Mouse (Mus musculus): ENCODE measurements around the gene Pcnx. TPM values are rescaled to one million over a fixed set of nuclear protein-coding genes. Genes with fewer than 3 reads are reported as not detected.

Pcnx gene
- polyA plus RNA-seq (2014; fragmentation: Nextera tagmentation; extraction: Ambion mirVana) = 9.6 and 16.2 TPM in 2 replicates

DNA sequence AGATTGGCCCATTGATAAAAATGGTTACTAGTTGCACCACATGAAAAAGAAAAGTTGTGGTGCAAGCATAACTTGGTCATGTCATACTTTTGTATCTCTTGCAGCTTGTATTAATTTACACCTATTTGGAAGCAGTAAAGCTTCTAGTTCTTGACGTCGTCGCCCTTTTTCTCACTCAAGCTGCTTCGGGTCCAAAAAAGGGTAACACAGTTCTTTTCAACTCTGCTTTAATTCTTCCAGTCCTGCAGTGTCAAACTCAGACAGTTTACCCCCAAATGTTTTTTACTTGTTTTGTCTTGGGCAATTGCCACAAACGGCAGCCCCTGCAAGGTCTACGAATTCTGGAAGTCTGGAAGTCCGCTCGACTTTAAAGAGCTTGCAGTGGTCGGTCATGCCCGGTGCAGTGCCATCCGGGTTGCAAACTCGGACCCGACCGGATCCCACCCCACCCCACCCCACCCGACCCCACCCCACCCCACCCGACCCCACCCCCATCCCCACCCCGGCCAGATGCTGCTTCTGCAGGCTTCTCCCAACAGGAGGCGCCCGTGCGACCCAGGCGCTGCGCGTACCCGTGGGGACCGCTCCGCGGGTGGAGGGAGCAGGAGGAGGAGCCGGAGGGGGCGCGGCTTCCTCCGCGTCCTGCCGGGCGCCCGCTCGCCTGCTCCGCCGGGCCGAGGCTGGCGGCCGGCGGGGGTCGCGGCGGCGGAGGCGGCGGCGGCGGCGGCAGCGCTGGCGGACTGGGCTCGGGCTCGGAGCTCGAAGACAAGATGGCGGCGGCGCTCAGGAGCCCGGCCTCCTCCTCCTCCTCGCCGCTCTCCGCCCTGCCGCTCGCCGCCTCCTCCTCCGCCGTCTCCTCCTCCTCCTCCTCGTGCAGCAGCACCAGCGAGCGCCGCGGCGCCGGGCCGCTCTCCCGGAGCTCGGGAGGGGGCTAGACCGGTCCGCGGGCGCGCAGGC lies at the start of gene Pcnx:
Pcnx (plus strand) TSS at position 673 of the 957 bp plus-strand sequence.
- Histone ChIP-seq H3K9ac (ENCODE audit: low read length) (peak within 1 kb of the TSS; percentile 96), H3K4me3 (ENCODE audit: low read depth, low read length) (peak within 1 kb of the TSS; percentile 95), H3K27me3 (replicated peaks; ENCODE audit: control insufficient read depth, insufficient read depth, low read length) (no peaks in the 10 kb centered on the region), H3K4me2 (ENCODE audit: low read length) (peak within 1 kb of the TSS; percentile 64), H3K4me1 (ENCODE audit: control insufficient read depth, insufficient read depth, low read length) (peaks cover 21% of the 10 kb centered on the region), H3K36me3 (ENCODE audit: control insufficient read depth, insufficient read depth, low read length) (no peaks in the 10 kb centered on the region), H3K27ac (ENCODE audit: low read depth, low read length) (peak within 1 kb of the TSS; percentile 95), H3K9me3 (replicated peaks; ENCODE audit: control insufficient read depth, low read length) (no peaks in the 10 kb centered on the region)
- ATAC-seq = peak; percentile 87
- peak; percentile 92 for DNase-seq (ENCODE audit: low spot score)
- WGBS = 2% methylated on average over 37 of the region's 83 CpGs

DNA sequence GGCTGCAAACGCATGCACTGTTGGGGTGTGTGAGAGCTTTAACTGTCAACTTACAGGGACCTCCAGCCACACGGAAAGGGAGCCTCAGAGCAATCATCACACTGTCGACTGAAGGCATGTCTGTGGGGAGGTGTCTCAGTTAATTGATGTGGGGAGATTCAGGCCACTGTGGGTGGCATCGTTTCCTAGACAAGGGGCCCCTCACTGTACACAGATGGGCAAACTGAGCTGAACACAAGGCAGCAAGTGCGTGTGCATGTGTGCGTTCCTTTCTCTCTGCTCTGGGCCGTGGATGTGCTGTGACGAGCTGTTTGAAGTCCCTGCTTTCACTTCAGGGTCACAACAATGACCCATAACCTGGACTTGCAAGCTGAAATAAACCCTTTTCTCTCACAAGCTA lies 49.4 kb upstream of the Pcnx start:
- no peak overlapping the region for H3K27ac ChIP-seq (ENCODE audit: low read depth, low read length)
- no peak overlapping the region for H3K4me2 ChIP-seq (ENCODE audit: low read length)
- H3K27me3 ChIP-seq (replicated peaks; ENCODE audit: control insufficient read depth, insufficient read depth, low read length) = no peaks in the 10 kb centered on the region
- DNase-seq (ENCODE audit: low spot score) (peak; percentile 15), ATAC-seq (no peak)
- H3K36me3 ChIP-seq (ENCODE audit: control insufficient read depth, insufficient read depth, low read length) = no peaks in the 10 kb centered on the region
- H3K4me3 ChIP-seq (ENCODE audit: low read depth, low read length) = no peak overlapping the region
- WGBS = 20% methylated on average over 8 of the region's 8 CpGs
- peaks cover 9% of the 10 kb centered on the region for H3K4me1 ChIP-seq (ENCODE audit: control insufficient read depth, insufficient read depth, low read length)
- no peaks in the 10 kb centered on the region for H3K9me3 ChIP-seq (replicated peaks; ENCODE audit: control insufficient read depth, low read length)
- no peak overlapping the region for H3K9ac ChIP-seq (ENCODE audit: low read length)

DNA sequence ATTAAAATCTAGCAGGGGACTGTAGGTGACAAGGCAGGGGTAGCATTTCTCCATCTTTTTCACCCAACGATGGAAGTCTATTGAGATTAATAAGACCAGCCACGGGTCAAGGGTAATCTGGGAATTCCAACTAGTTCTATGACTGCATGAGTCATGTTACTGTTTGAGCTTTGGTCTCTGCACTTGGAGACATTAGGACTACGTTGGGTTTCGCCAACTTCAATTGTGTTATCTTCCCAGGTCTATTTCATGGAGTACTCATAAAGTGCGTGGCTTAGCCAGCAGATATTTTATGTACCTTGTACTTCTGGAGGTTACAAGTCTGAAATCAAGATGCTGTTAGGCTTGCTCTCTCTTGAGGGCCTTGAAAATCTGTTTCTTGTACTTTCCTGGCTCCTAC lies 45.1 kb upstream of the Pcnx start:
- DNase-seq (ENCODE audit: low spot score) (no peak), ATAC-seq (no peak)
- H3K4me3 ChIP-seq (ENCODE audit: low read depth, low read length) = no peak overlapping the region
- no peak overlapping the region for H3K4me2 ChIP-seq (ENCODE audit: low read length)
- no peaks in the 10 kb centered on the region for H3K27me3 ChIP-seq (replicated peaks; ENCODE audit: control insufficient read depth, insufficient read depth, low read length)
- peaks cover 4% of the 10 kb centered on the region; the same call in 1 of the 2 replicates for H3K4me1 ChIP-seq (ENCODE audit: control insufficient read depth, insufficient read depth, low read length)
- WGBS = 95% methylated on average over 5 of the region's 5 CpGs
- no peak overlapping the region for H3K9ac ChIP-seq (ENCODE audit: low read length)
- no peaks in the 10 kb centered on the region for H3K36me3 ChIP-seq (ENCODE audit: control insufficient read depth, insufficient read depth, low read length)
- H3K9me3 ChIP-seq (replicated peaks; ENCODE audit: control insufficient read depth, low read length) = no peaks in the 10 kb centered on the region
- no peak overlapping the region for H3K27ac ChIP-seq (ENCODE audit: low read depth, low read length)

- H3K36me3 ChIP-seq (ENCODE audit: control insufficient read depth, insufficient read depth, low read length) = no peaks in the 10 kb centered on the region
- ATAC-seq = 0 out of 2 replicates have a peak, but pooled peaks have one; percentile 23
- WGBS = 6% methylated on average over 10 of the region's 10 CpGs
Observed at GRCm38 (mm10) chr12:81816330-81817125, 43.3 kb upstream of the Pcnx start.

DNA sequence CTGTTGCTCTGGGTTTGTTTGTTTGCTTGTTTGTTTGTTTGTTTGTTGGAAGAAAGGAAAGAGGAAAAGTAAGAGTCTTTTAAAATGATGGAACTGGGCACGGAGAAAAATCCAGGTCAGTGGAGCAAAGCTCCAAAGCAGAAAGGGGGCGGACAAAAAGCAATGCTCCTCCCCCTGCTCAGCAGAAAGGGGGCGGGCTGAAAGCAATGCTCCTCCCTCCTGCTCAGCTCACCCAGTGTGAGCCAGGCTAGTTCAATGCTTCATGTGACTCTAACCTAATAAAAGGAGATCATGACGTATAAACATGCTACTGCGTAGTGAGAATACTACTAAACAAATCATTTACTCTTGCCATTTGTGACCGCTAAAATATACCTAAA lies 42.7 kb upstream of the Pcnx start:
- Histone ChIP-seq H3K4me3 (ENCODE audit: low read depth, low read length) (no peak overlapping the region), H3K27ac (ENCODE audit: low read depth, low read length) (no peak overlapping the region), H3K9ac (ENCODE audit: low read length) (no peak overlapping the region), H3K27me3 (replicated peaks; ENCODE audit: control insufficient read depth, insufficient read depth, low read length) (no peaks in the 10 kb centered on the region), H3K4me2 (ENCODE audit: low read length) (peak overlapping the region; percentile 30; the same call in 1 of the 2 replicates), H3K4me1 (ENCODE audit: control insufficient read depth, insufficient read depth, low read length) (peaks cover 4% of the 10 kb centered on the region; the same call in 1 of the 2 replicates), H3K36me3 (ENCODE audit: control insufficient read depth, insufficient read depth, low read length) (no peaks in the 10 kb centered on the region), H3K9me3 (replicated peaks; ENCODE audit: control insufficient read depth, low read length) (no peaks in the 10 kb centered on the region)
- whole genome bisulfite sequencing = 49% methylated on average over 5 of the region's 6 CpGs
- DNase-seq (ENCODE audit: low spot score) (peak; percentile 31), ATAC-seq (peak; percentile 65; the same call in 1 of the 2 replicates)

More at GRCm38 (mm10) chr12:81816330-81817125, 43.3 kb upstream of the Pcnx start:
- DNase-seq (ENCODE audit: low spot score) = peak; percentile 40
- no peaks in the 10 kb centered on the region for H3K27me3 ChIP-seq (replicated peaks; ENCODE audit: control insufficient read depth, insufficient read depth, low read length)
- peak overlapping the region; percentile 61; the same call in 1 of the 2 replicates for H3K27ac ChIP-seq (ENCODE audit: low read depth, low read length)
- peaks cover 4% of the 10 kb centered on the region; the same call in 1 of the 2 replicates for H3K4me1 ChIP-seq (ENCODE audit: control insufficient read depth, insufficient read depth, low read length)
- H3K4me3 ChIP-seq (ENCODE audit: low read depth, low read length) = no peak overlapping the region
- H3K4me2 ChIP-seq (ENCODE audit: low read length) = peak overlapping the region; percentile 30
- H3K9ac ChIP-seq (ENCODE audit: low read length) = no peak overlapping the region
- H3K9me3 ChIP-seq (replicated peaks; ENCODE audit: control insufficient read depth, low read length) = no peaks in the 10 kb centered on the region

DNA sequence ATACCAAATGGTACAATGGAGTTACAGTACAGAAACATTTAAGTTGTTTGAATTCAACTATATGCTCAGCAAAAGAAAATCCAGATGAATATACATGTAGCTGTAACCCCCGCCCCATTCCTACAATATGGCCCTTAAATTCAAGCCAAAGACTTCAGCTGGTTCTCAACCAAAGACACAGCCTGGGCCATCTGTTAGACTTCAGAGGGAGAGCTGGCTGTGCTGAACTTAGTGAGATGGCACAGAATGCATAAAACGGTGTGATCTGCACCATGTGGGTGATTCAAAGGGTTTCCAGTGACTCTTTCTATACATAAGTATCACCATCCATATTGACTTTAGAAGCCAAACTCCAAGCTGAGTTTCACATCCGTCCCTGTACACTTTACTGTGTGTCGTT lies 39.1 kb upstream of the Pcnx start:
- Histone ChIP-seq H3K27me3 (replicated peaks; ENCODE audit: control insufficient read depth, insufficient read depth, low read length) (no peaks in the 10 kb centered on the region), H3K27ac (ENCODE audit: low read depth, low read length) (no peak overlapping the region; the same call in 1 of the 2 replicates), H3K36me3 (ENCODE audit: control insufficient read depth, insufficient read depth, low read length) (no peaks in the 10 kb centered on the region), H3K9me3 (replicated peaks; ENCODE audit: control insufficient read depth, low read length) (no peaks in the 10 kb centered on the region), H3K9ac (ENCODE audit: low read length) (no peak overlapping the region), H3K4me2 (ENCODE audit: low read length) (no peak overlapping the region), H3K4me1 (ENCODE audit: control insufficient read depth, insufficient read depth, low read length) (peaks cover 4% of the 10 kb centered on the region; the same call in 1 of the 2 replicates), H3K4me3 (ENCODE audit: low read depth, low read length) (no peak overlapping the region)
- 79% methylated on average over 4 of the region's 4 CpGs for WGBS
- peak; percentile 79 for DNase-seq (ENCODE audit: low spot score)
- ATAC-seq = peak; percentile 72; the same call in 1 of the 2 replicates

DNA sequence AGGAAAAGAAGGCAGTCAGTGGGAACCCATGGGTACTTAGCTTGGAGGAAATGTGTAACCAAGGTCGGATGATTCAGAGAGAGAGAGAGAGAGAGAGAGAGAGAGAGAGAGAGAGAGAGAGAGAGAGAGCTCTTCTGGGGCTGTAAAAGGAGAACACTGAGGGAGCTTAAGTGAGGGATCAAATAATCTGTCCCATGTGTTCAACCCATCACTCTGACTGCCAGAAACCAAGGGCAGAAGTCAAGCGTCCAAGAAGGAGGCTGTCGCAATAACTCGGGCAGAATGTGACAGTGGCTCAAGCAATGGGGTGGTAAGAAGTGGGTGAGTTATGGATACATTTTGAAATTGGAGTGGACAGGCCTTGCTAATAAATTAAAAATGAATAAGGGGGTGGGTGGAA lies 37.6 kb upstream of the Pcnx start:
- peaks cover under 1% of the 10 kb centered on the region; the same call in 1 of the 2 replicates for H3K4me1 ChIP-seq (ENCODE audit: control insufficient read depth, insufficient read depth, low read length)
- no peak overlapping the region for H3K4me3 ChIP-seq (ENCODE audit: low read depth, low read length)
- no peak overlapping the region for H3K27ac ChIP-seq (ENCODE audit: low read depth, low read length)

DNA sequence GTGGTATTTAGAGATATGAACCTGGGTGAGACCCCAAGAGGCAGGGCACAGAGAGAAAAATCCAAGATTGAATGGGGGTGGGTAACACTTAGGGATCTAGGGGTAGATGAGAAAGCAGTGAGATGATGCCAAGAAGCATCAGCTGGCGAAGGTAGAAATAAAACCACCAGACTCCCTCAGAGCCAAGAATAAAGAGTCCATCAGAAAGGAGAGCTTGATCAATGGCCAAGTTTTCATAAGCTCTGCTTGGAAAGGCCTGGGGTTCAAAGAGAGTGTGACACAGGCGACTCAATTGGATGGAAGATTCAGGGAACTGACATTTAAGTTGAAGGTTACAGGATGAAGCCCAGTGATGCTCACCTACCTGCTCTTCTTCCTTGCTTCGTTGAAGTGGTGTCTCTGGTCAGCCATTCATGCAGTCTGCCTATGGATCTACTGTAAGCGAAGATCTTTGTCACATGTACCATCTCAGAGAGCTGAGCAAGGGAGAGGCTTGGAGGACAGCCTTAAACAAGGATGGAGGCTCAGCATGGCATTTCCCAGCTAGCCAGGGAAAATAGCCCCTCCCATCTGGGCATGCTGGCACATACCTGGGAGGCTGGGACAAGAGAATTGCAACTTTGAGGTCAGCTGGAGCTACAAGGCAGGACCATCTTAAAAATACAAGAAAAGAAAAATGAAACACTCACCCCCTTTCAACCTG lies 36.9 kb upstream of the Pcnx start:
- Histone ChIP-seq H3K9ac (ENCODE audit: low read length) (no peak overlapping the region), H3K9me3 (replicated peaks; ENCODE audit: control insufficient read depth, low read length) (no peaks in the 10 kb centered on the region), H3K4me2 (ENCODE audit: low read length) (no peak overlapping the region), H3K27me3 (replicated peaks; ENCODE audit: control insufficient read depth, insufficient read depth, low read length) (no peaks in the 10 kb centered on the region), H3K36me3 (ENCODE audit: control insufficient read depth, insufficient read depth, low read length) (no peaks in the 10 kb centered on the region), H3K4me1 (ENCODE audit: control insufficient read depth, insufficient read depth, low read length) (no peaks in the 10 kb centered on the region), H3K4me3 (ENCODE audit: low read depth, low read length) (no peak overlapping the region), H3K27ac (ENCODE audit: low read depth, low read length) (no peak overlapping the region)
- ATAC-seq (no peak), DNase-seq (ENCODE audit: low spot score) (no peak)
- 82% methylated on average over 4 of the region's 4 CpGs for WGBS

More for the DNA sequence above, 37.6 kb upstream of the Pcnx start:
- no peak overlapping the region for H3K9ac ChIP-seq (ENCODE audit: low read length)
- DNase-seq (ENCODE audit: low spot score) = no peak
- H3K36me3 ChIP-seq (ENCODE audit: control insufficient read depth, insufficient read depth, low read length) = no peaks in the 10 kb centered on the region
- H3K4me2 ChIP-seq (ENCODE audit: low read length) = no peak overlapping the region
- WGBS = 94% methylated on average over 4 of the region's 4 CpGs
- no peak for ATAC-seq
- no peaks in the 10 kb centered on the region for H3K9me3 ChIP-seq (replicated peaks; ENCODE audit: control insufficient read depth, low read length)
- H3K27me3 ChIP-seq (replicated peaks; ENCODE audit: control insufficient read depth, insufficient read depth, low read length) = no peaks in the 10 kb centered on the region
